12 mouse cellular contexts compared by ENCODE assay signal in genomic region chr5:113929526-113929925, GRCm38 (mm10). TPM values are rescaled to one million over a fixed set of nuclear protein-coding genes. Genes with fewer than 3 reads are reported as not detected.
DNase-seq lines count a peak whose midpoint lies in the region; ATAC-seq and TF ChIP-seq lines count a peak whose summit lies in the region.
"Had no signal": no experiment of that assay in that cellular context is flagged by ENCODE, and none has a peak within 500 bp of the region (broad histone marks: within the 10 kb centered on the region; RNA-seq: fewer than 3 reads in every experiment).

No protein-coding gene starts in this region.

- no peak for TF ChIP-seq POLR2A in kidney, adult 2 months (IDR thresholded peaks at IDR 0.05; ENCODE audit: low read depth, low read length)

- TF ChIP-seq CTCF in kidney, adult 2 months (conservative IDR thresholded peaks at IDR 0.05; ENCODE audit: insufficient read depth, insufficient read length, low read depth, low read length), result no peak
- no peak for TF ChIP-seq CTCF in forebrain, postnatal 0 days (IDR thresholded peaks at IDR 0.05; ENCODE audit: low read depth)

- intact Hi-C loops in heart, postnatal 10 days (cut with DNase I), result no loop called here

- peaks cover 42% of the 10 kb centered on the region for H3K4me1 ChIP-seq in heart, embryonic 10.5 days
- peaks cover 10% of the 10 kb centered on the region for H3K4me1 ChIP-seq in kidney, embryonic 16.5 days (ENCODE audit: insufficient read depth, low read length)
- no peaks in the 10 kb centered on the region for H3K4me1 ChIP-seq in kidney, adult 2 months (ENCODE audit: control insufficient read depth, insufficient read depth, low read length)
- peaks cover 20% of the 10 kb centered on the region for H3K4me1 ChIP-seq in neural tube, embryonic 12.5 days
- H3K4me1 ChIP-seq in forebrain, postnatal 0 days (ENCODE audit: insufficient read depth), result peaks cover 4% of the 10 kb centered on the region; the same call in 1 of the 2 replicates

- H3K36me3 ChIP-seq in heart, embryonic 10.5 days, result peaks cover 5% of the 10 kb centered on the region; the same call in 1 of the 2 replicates
- no peaks in the 10 kb centered on the region for H3K36me3 ChIP-seq in kidney, embryonic 16.5 days (ENCODE audit: insufficient read depth, low read length)
- no peaks in the 10 kb centered on the region for H3K36me3 ChIP-seq in kidney, adult 2 months (ENCODE audit: control insufficient read depth, insufficient read depth, low read length)
- H3K36me3 ChIP-seq in neural tube, embryonic 12.5 days, result no peaks in the 10 kb centered on the region
- no peaks in the 10 kb centered on the region for H3K36me3 ChIP-seq in forebrain, postnatal 0 days (ENCODE audit: insufficient read depth)
- H3K36me3 ChIP-seq: liver, embryonic 13.5 days; midbrain, embryonic 12.5 days had no signal

- H3K9me3 ChIP-seq in heart, embryonic 10.5 days, result peaks cover 11% of the 10 kb centered on the region; the same call in 1 of the 2 replicates
- H3K9me3 ChIP-seq in kidney, embryonic 16.5 days (ENCODE audit: low read length), result peaks cover 9% of the 10 kb centered on the region; the same call in 1 of the 2 replicates
- no peaks in the 10 kb centered on the region for H3K9me3 ChIP-seq in neural tube, embryonic 12.5 days
- no peaks in the 10 kb centered on the region for H3K9me3 ChIP-seq in forebrain, postnatal 0 days (ENCODE audit: low read length)
- H3K9me3 ChIP-seq: liver, embryonic 13.5 days had no signal

- H3K9ac ChIP-seq in kidney, embryonic 16.5 days (replicated peaks; ENCODE audit: low read length), result 0 out of 2 replicates have a peak overlapping the region, but pooled peaks have one; percentile 31
- H3K9ac ChIP-seq in neural tube, embryonic 12.5 days, result no peak overlapping the region
- no peak overlapping the region for H3K9ac ChIP-seq in forebrain, postnatal 0 days
- H3K9ac ChIP-seq: liver, embryonic 13.5 days; midbrain, embryonic 12.5 days had no signal

- H3K4me3 ChIP-seq in heart, embryonic 10.5 days, result no peak overlapping the region
- no peak overlapping the region for H3K4me3 ChIP-seq in kidney, embryonic 16.5 days (ENCODE audit: low read length)
- no peak overlapping the region for H3K4me3 ChIP-seq in kidney, adult 2 months (ENCODE audit: insufficient read depth, low read depth, low read length)
- H3K4me3 ChIP-seq in neural tube, embryonic 12.5 days, result no peak overlapping the region
- H3K4me3 ChIP-seq in forebrain, postnatal 0 days (ENCODE audit: low read depth, low read length), result no peak overlapping the region
- H3K4me3 ChIP-seq: liver, embryonic 13.5 days; midbrain, embryonic 12.5 days had no signal

- ATAC-seq in kidney, embryonic 16.5 days (ENCODE audit: low FRiP score, low TSS enrichment), result no peak
- no peak for ATAC-seq in neural tube, embryonic 12.5 days (ENCODE audit: low FRiP score, low read depth)
- no peak for ATAC-seq in forebrain, postnatal 0 days

- peak overlapping the region; percentile 71; the same call in 1 of the 2 replicates for H3K27ac ChIP-seq in heart, embryonic 10.5 days
- H3K27ac ChIP-seq in kidney, embryonic 16.5 days (ENCODE audit: low read length), result 0 out of 2 replicates have a peak overlapping the region, but pooled peaks have one; percentile 24
- H3K27ac ChIP-seq in kidney, adult 2 months (ENCODE audit: insufficient read depth, low read depth, low read length), result no peak overlapping the region
- H3K27ac ChIP-seq in neural tube, embryonic 12.5 days, result 0 out of 2 replicates have a peak overlapping the region, but pooled peaks have one; percentile 33
- no peak overlapping the region for H3K27ac ChIP-seq in forebrain, postnatal 0 days (ENCODE audit: low read depth, low read length)

- peak overlapping the region; percentile 44 for H3K4me2 ChIP-seq in kidney, embryonic 16.5 days (replicated peaks; ENCODE audit: low read depth, low read length)
- no peak overlapping the region for H3K4me2 ChIP-seq in neural tube, embryonic 12.5 days (replicated peaks)
- no peak overlapping the region for H3K4me2 ChIP-seq in forebrain, postnatal 0 days (ENCODE audit: low read depth)
- H3K4me2 ChIP-seq: liver, embryonic 13.5 days; midbrain, embryonic 12.5 days had no signal

- DNase-seq in heart, embryonic 10.5 days (ENCODE audit: low spot score), result no peak
- DNase-seq in heart, postnatal 10 days, result no peak
- no peak for DNase-seq in kidney, adult 2 months
- DNase-seq in neural tube, embryonic 10.5 days (ENCODE audit: extremely low spot score, low spot score), result no peak
- no peak for DNase-seq in cerebellum, postnatal 4 days (ENCODE audit: low spot score in 2 of 2)
- DNase-seq in forebrain, postnatal 0 days, result no peak
- DNase-seq: cerebellum, postnatal 14 days; liver, embryonic 13.5 days had no signal

- H3K27me3 ChIP-seq in heart, embryonic 10.5 days (ENCODE audit: insufficient read depth, poor library complexity, severe bottlenecking), result no peaks in the 10 kb centered on the region
- no peaks in the 10 kb centered on the region for H3K27me3 ChIP-seq in kidney, embryonic 16.5 days (ENCODE audit: insufficient read depth, low read length)
- no peaks in the 10 kb centered on the region for H3K27me3 ChIP-seq in kidney, adult 2 months (replicated peaks; ENCODE audit: control insufficient read depth, insufficient read depth, low read length)
- H3K27me3 ChIP-seq in neural tube, embryonic 12.5 days (replicated peaks), result no peaks in the 10 kb centered on the region
- H3K27me3 ChIP-seq in forebrain, postnatal 0 days (ENCODE audit: insufficient read depth, low read length), result no peaks in the 10 kb centered on the region
- H3K27me3 ChIP-seq: liver, embryonic 13.5 days; midbrain, embryonic 12.5 days; Patski had no signal

- WGBS in heart, embryonic 10.5 days, result 55% methylated on average over 10 of the region's 10 CpGs
- 63% methylated on average over 10 of the region's 10 CpGs for WGBS in kidney, embryonic 16.5 days
- 53% methylated on average over 10 of the region's 10 CpGs for WGBS in kidney, adult 2 months
- WGBS in neural tube, embryonic 12.5 days, result 77% methylated on average over 10 of the region's 10 CpGs
- WGBS in forebrain, postnatal 0 days, result 69% methylated on average over 10 of the region's 10 CpGs

RNA-seq across cellular contexts. Expression of gene Coro1c, which starts 21.0 kb away (rescaled TPM):
- polyA plus RNA-seq in heart, embryonic 10.5 days (2016; fragmentation: Nextera tagmentation; extraction: Ambion mirVana), result 163 and 178 TPM in 2 replicates
- total RNA-seq in heart, postnatal 10 days (2021), result 10 to 100 TPM; 73.1 to 76.1 TPM
- 122 and 126 TPM in 2 replicates for polyA plus RNA-seq in kidney, embryonic 16.5 days (2015; fragmentation: Nextera tagmentation; extraction: Ambion mirVana)
- 43.1 and 43.5 TPM in 2 replicates for polyA plus RNA-seq in kidney, adult 2 months (2012; rRNA removed)
- 259 and 292 TPM in 2 replicates for polyA plus RNA-seq in neural tube, embryonic 12.5 days (2016; fragmentation: Nextera tagmentation; extraction: Ambion mirVana)
- total RNA-seq in forebrain, postnatal 0 days (2014; rRNA removed), result 159 and 178 TPM in 2 replicates
- polyA plus RNA-seq in forebrain, postnatal 0 days (2015; fragmentation: Nextera tagmentation; extraction: Ambion mirVana), result 148 and 167 TPM in 2 replicates

Comparison
In these comparisons a context has a peak if more than half of its experiments do, and no peak if none do; other contexts are left out.
1. H3K27ac ChIP-seq: peak in heart, embryonic 10.5 days (single experiment), kidney, embryonic 16.5 days (single experiment) and neural tube, embryonic 12.5 days (single experiment); none in kidney, adult 2 months (single experiment) and forebrain, postnatal 0 days (single experiment).